Mouse (Mus musculus): Measurements from ENCODE around the gene Ttc24. TPM values are rescaled to one million over a fixed set of nuclear protein-coding genes. Genes with fewer than 3 reads are reported as not detected.

The Ttc24 gene
- total RNA-seq (2021) (not detected), polyA plus RNA-seq (2012; rRNA removed) (0.29 TPM in 1 of 2 replicates, not detected in the other)
- long read RNA-seq, result 0 reads

GRCm38 (mm10) chr3:88078204-88078603, at the start of gene Ttc24:
Gene Ttc24 (minus strand): TSS chr3:88078304.
- peaks cover 1% of the 10 kb centered on the region; the same call in 1 of the 2 replicates for H3K4me1 ChIP-seq (ENCODE audit: control insufficient read depth, insufficient read depth, low read length)
- H3K79me2 ChIP-seq (replicated peaks; ENCODE audit: control insufficient read depth, insufficient read depth, low read length), result no peaks in the 10 kb centered on the region
- no peak within 1 kb of the TSS for H3K4me3 ChIP-seq
- intact Hi-C loops (cut with DNase I), result no loop called here
- WGBS, result 74% methylated on average over 4 of the region's 4 CpGs
- no peak within 1 kb of the TSS for H3K27ac ChIP-seq
- DNase-seq, result no peak
- no peaks in the 10 kb centered on the region for H3K36me3 ChIP-seq (ENCODE audit: control insufficient read depth, insufficient read depth, low read length)
- H3K27me3 ChIP-seq (ENCODE audit: control insufficient read depth, insufficient read depth, low read length), result no peaks in the 10 kb centered on the region
- H3K9ac ChIP-seq (ENCODE audit: low read depth, low read length), result no peak within 1 kb of the TSS
- TF ChIP-seq EP300 (IDR thresholded peaks at IDR 0.05; ENCODE audit: insufficient read depth, low read depth, low read length) (no peak), POLR2A (IDR thresholded peaks at IDR 0.05; ENCODE audit: insufficient read depth, low read depth, low read length) (no peak), CTCF (IDR thresholded peaks at IDR 0.05) (no peak)

- H3K9ac ChIP-seq (ENCODE audit: low read depth, low read length), result no peak overlapping the region
- H3K27ac ChIP-seq, result no peak overlapping the region
- intact Hi-C loops (cut with DNase I), result loop anchor here (10.0 kb wide), 1 partner anchor 47 kb away; no protein-coding TSS in a partner anchor
- no peaks in the 10 kb centered on the region for H3K36me3 ChIP-seq (ENCODE audit: control insufficient read depth, insufficient read depth, low read length)
- H3K4me1 ChIP-seq (ENCODE audit: control insufficient read depth, insufficient read depth, low read length), result peaks cover 2% of the 10 kb centered on the region; the same call in 1 of the 2 replicates
- no peaks in the 10 kb centered on the region for H3K79me2 ChIP-seq (replicated peaks; ENCODE audit: control insufficient read depth, insufficient read depth, low read length)
- WGBS, result 52% methylated on average over 3 of the region's 3 CpGs
- no peak for DNase-seq
- TF ChIP-seq POLR2A (IDR thresholded peaks at IDR 0.05; ENCODE audit: insufficient read depth, low read depth, low read length) (no peak), EP300 (IDR thresholded peaks at IDR 0.05; ENCODE audit: insufficient read depth, low read depth, low read length) (no peak), CTCF (IDR thresholded peaks at IDR 0.05) (no peak)
- H3K4me3 ChIP-seq, result no peak overlapping the region
- H3K27me3 ChIP-seq (ENCODE audit: control insufficient read depth, insufficient read depth, low read length), result no peaks in the 10 kb centered on the region
These were observed 49.5 kb upstream of the Ttc24 start for GRCm38 (mm10) chr3:88127636-88128035.

- WGBS, result 82% methylated on average over 7 of the region's 7 CpGs
- Histone ChIP-seq H3K79me2 (replicated peaks; ENCODE audit: control insufficient read depth, insufficient read depth, low read length) (no peaks in the 10 kb centered on the region), H3K9ac (ENCODE audit: low read depth, low read length) (no peak overlapping the region), H3K27me3 (ENCODE audit: control insufficient read depth, insufficient read depth, low read length) (no peaks in the 10 kb centered on the region), H3K4me1 (ENCODE audit: control insufficient read depth, insufficient read depth, low read length) (no peaks in the 10 kb centered on the region), H3K27ac (no peak overlapping the region), H3K4me3 (no peak overlapping the region), H3K36me3 (ENCODE audit: control insufficient read depth, insufficient read depth, low read length) (no peaks in the 10 kb centered on the region)
- no peak for DNase-seq
- intact Hi-C loops (cut with DNase I), result loop anchor here (10.0 kb wide), 1 partner anchor 49 kb away; no protein-coding TSS in a partner anchor
- TF ChIP-seq CTCF (IDR thresholded peaks at IDR 0.05) (no peak), EP300 (IDR thresholded peaks at IDR 0.05; ENCODE audit: insufficient read depth, low read depth, low read length) (no peak), POLR2A (IDR thresholded peaks at IDR 0.05; ENCODE audit: insufficient read depth, low read depth, low read length) (no peak)
These were observed 48.1 kb upstream of the Ttc24 start for GRCm38 (mm10) chr3:88126181-88126580.

GRCm38 (mm10) chr3:88125195-88125594, 47.1 kb upstream of the Ttc24 start:
- Histone ChIP-seq H3K36me3 (ENCODE audit: control insufficient read depth, insufficient read depth, low read length) (no peaks in the 10 kb centered on the region), H3K4me3 (no peak overlapping the region), H3K4me1 (ENCODE audit: control insufficient read depth, insufficient read depth, low read length) (peaks cover 2% of the 10 kb centered on the region), H3K79me2 (replicated peaks; ENCODE audit: control insufficient read depth, insufficient read depth, low read length) (no peaks in the 10 kb centered on the region), H3K27me3 (ENCODE audit: control insufficient read depth, insufficient read depth, low read length) (no peaks in the 10 kb centered on the region), H3K9ac (ENCODE audit: low read depth, low read length) (no peak overlapping the region), H3K27ac (no peak overlapping the region; the same call in 1 of the 2 replicates)
- intact Hi-C loops (cut with DNase I), result loop anchor here (10.0 kb wide), 1 partner anchor 50 kb away; no protein-coding TSS in a partner anchor
- WGBS, result 33% methylated on average over 4 of the region's 4 CpGs
- DNase-seq, result no peak
- TF ChIP-seq POLR2A (IDR thresholded peaks at IDR 0.05; ENCODE audit: insufficient read depth, low read depth, low read length) (no peak), EP300 (IDR thresholded peaks at IDR 0.05; ENCODE audit: insufficient read depth, low read depth, low read length) (0 out of 2 replicates have a peak, but pooled peaks have one; percentile 20)

GRCm38 (mm10) chr3:88121164-88122131, 43.3 kb upstream of the Ttc24 start:
- peaks cover 2% of the 10 kb centered on the region for H3K4me1 ChIP-seq (ENCODE audit: control insufficient read depth, insufficient read depth, low read length)
- no peak overlapping the region for H3K4me3 ChIP-seq
- H3K27ac ChIP-seq, result no peak overlapping the region
- intact Hi-C loops (cut with DNase I), result loop anchor here (10.0 kb wide), 1 partner anchor 53 kb away; no protein-coding TSS in a partner anchor
- no peak overlapping the region for H3K9ac ChIP-seq (ENCODE audit: low read depth, low read length)
- TF ChIP-seq POLR2A (IDR thresholded peaks at IDR 0.05; ENCODE audit: insufficient read depth, low read depth, low read length), result no peak
- H3K36me3 ChIP-seq (ENCODE audit: control insufficient read depth, insufficient read depth, low read length), result no peaks in the 10 kb centered on the region
- WGBS, result 66% methylated on average over 14 of the region's 14 CpGs
- DNase-seq, result no peak
- H3K27me3 ChIP-seq (ENCODE audit: control insufficient read depth, insufficient read depth, low read length), result no peaks in the 10 kb centered on the region
- H3K79me2 ChIP-seq (replicated peaks; ENCODE audit: control insufficient read depth, insufficient read depth, low read length), result no peaks in the 10 kb centered on the region

All from heart, adult 2 months (tissue).